8 mouse cellular contexts compared by ENCODE assay signal in the genomic region with DNA sequence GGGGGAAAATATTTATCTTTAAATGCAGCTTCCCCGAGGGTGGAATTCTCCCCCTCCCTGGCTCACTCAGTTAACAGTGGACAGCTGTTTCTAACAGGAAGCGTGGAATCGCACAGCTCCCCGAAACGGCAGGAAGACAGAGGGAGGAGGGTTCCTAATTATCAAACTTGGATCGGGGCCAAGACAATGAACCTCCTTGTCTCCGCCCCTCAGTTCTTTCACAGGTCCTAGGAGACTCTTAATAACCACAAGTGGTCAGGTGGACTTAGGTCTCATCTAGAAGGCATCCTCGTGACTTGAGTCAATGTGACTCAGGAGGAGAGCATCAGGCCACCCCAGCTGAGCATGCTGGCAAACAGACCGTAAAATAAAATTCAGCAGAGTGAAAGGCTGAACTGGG. TPM values are rescaled to one million over a fixed set of nuclear protein-coding genes. Genes with fewer than 3 reads are reported as not detected.
DNase-seq lines count a peak whose midpoint lies in the region; ATAC-seq and TF ChIP-seq lines count a peak whose summit lies in the region.

No protein-coding gene starts in this region.

- intact Hi-C loops in gastrocnemius, postnatal 14 days (cut with DNase I; ENCODE audit: low total_unique reads): loop anchor here (10.0 kb wide), 1 partner anchor 72 kb away; no protein-coding TSS in a partner anchor

- no peak for TF ChIP-seq POLR2A in myocyte (IDR thresholded peaks at IDR 0.05; ENCODE audit: insufficient read length, low read depth)

- no peaks in the 10 kb centered on the region for H3K9me3 ChIP-seq in intestine, embryonic 14.5 days (ENCODE audit: control insufficient read depth, low read length)
- no peaks in the 10 kb centered on the region for H3K9me3 ChIP-seq in liver, embryonic 12.5 days (replicated peaks)

- no peaks in the 10 kb centered on the region for H3K36me3 ChIP-seq in intestine, embryonic 14.5 days (ENCODE audit: control insufficient read depth, insufficient read depth, low read length)
- no peaks in the 10 kb centered on the region for H3K36me3 ChIP-seq in liver, embryonic 12.5 days
- no peaks in the 10 kb centered on the region for H3K36me3 ChIP-seq in myocyte (ENCODE audit: control insufficient read depth, insufficient read depth)

- peak; percentile 45 for DNase-seq in urinary bladder, postnatal 25 days (ENCODE audit: low spot score)
- DNase-seq in urinary bladder, adult 2 months (ENCODE audit: low spot score): no peak
- peak; percentile 39 for DNase-seq in gastrocnemius, postnatal 14 days
- DNase-seq in intestine, embryonic 14.5 days (ENCODE audit: low spot score): peak; percentile 80
- DNase-seq in spleen, postnatal 10 days (ENCODE audit: low spot score in 2 of 2): no peak
- DNase-seq in left cerebral cortex, adult 11 months (ENCODE audit: low spot score): no peak

- peak overlapping the region; percentile 34 for H3K4me2 ChIP-seq in intestine, embryonic 14.5 days (ENCODE audit: low read length)
- peak overlapping the region; percentile 20 for H3K4me2 ChIP-seq in liver, embryonic 12.5 days
- peak overlapping the region; percentile 86 for H3K4me2 ChIP-seq in myocyte (ENCODE audit: low read depth)

- 0 out of 2 replicates have a peak overlapping the region, but pooled peaks have one; percentile 13 for H3K9ac ChIP-seq in intestine, embryonic 14.5 days (ENCODE audit: low read length)
- no peak overlapping the region for H3K9ac ChIP-seq in liver, embryonic 12.5 days

- 3% methylated on average over 9 of the region's 9 CpGs for WGBS in intestine, embryonic 14.5 days
- 17% methylated on average over 9 of the region's 9 CpGs for WGBS in liver, embryonic 12.5 days (ENCODE audit: insufficient replicate concordance)

- peak overlapping the region; percentile 76 for H3K27ac ChIP-seq in intestine, embryonic 14.5 days (ENCODE audit: low read depth)
- no peak overlapping the region for H3K27ac ChIP-seq in liver, embryonic 12.5 days

- H3ac ChIP-seq in myocyte (ENCODE audit: control insufficient read depth, insufficient read length): no peak overlapping the region

- H3K79me2 ChIP-seq in myocyte (ENCODE audit: control insufficient read depth, insufficient read depth): no peaks in the 10 kb centered on the region

- no peak overlapping the region for H3K4me3 ChIP-seq in intestine, embryonic 14.5 days (ENCODE audit: low read depth, low read length)
- H3K4me3 ChIP-seq in liver, embryonic 12.5 days: no peak overlapping the region
- H3K4me3 ChIP-seq in myocyte: no peak overlapping the region

- peak; percentile 88 for ATAC-seq in intestine, embryonic 14.5 days (replicated peaks; ENCODE audit: low FRiP score, low TSS enrichment, low read depth)
- no peak for ATAC-seq in liver, embryonic 12.5 days

- no peaks in the 10 kb centered on the region for H3K27me3 ChIP-seq in intestine, embryonic 14.5 days (replicated peaks; ENCODE audit: control insufficient read depth, insufficient read depth, low read length)
- H3K27me3 ChIP-seq in liver, embryonic 12.5 days (replicated peaks): peaks cover 5% of the 10 kb centered on the region; the same call in 1 of the 2 replicates
- H3K27me3 ChIP-seq in myocyte (ENCODE audit: control insufficient read depth, insufficient read depth, insufficient read length): no peaks in the 10 kb centered on the region

- peaks cover 26% of the 10 kb centered on the region for H3K4me1 ChIP-seq in intestine, embryonic 14.5 days (replicated peaks; ENCODE audit: control insufficient read depth, insufficient read depth, low read length)
- H3K4me1 ChIP-seq in liver, embryonic 12.5 days: peaks cover 36% of the 10 kb centered on the region

TF ChIP-seq in myocyte, 11 proteins besides CTCF, POLR2A, EP300 and RAD21:
- TF ChIP-seq SRF (IDR thresholded peaks at IDR 0.05; ENCODE audit: control insufficient read depth, insufficient read length, low read depth): no peak
- TF ChIP-seq POLR2AphosphoS2 (IDR thresholded peaks at IDR 0.05; ENCODE audit: insufficient read length, low read depth): no peak
- TF ChIP-seq TCF12 (IDR thresholded peaks at IDR 0.05; ENCODE audit: insufficient read depth, poor library complexity, severe bottlenecking): no peak
- no peak for TF ChIP-seq MAX (IDR thresholded peaks at IDR 0.05; ENCODE audit: low read depth)
- no peak for TF ChIP-seq E2F4 (IDR thresholded peaks at IDR 0.05; ENCODE audit: insufficient read depth)
- TF ChIP-seq MYOG (IDR thresholded peaks at IDR 0.05; ENCODE audit: control insufficient read depth in 1 of 3, insufficient read depth in 1 of 3, insufficient read length in 2 of 3, low read depth in 2 of 3): peak in 1 of 3 experiments; percentile 2
- TF ChIP-seq TCF3 (IDR thresholded peaks at IDR 0.05; ENCODE audit: insufficient read length, low read depth): no peak
- peak; percentile 6 to 53 (median 48) for TF ChIP-seq MYOD1 (IDR thresholded peaks at IDR 0.05; ENCODE audit: control insufficient read depth in 1 of 3, insufficient read length in 2 of 3, low read depth in 2 of 3)
- TF ChIP-seq REST (IDR thresholded peaks at IDR 0.05; ENCODE audit: insufficient read depth, insufficient read length): no peak
- peak; percentile 73 for TF ChIP-seq USF1 (IDR thresholded peaks at IDR 0.05; ENCODE audit: low read depth)

RNA-seq across cellular contexts. Expression of gene Rere, which starts 8.7 kb away (rescaled TPM):
- polyA plus RNA-seq in urinary bladder, adult 2 months (2012; rRNA removed): 30.0 and 66.3 TPM in 2 replicates
- total RNA-seq in gastrocnemius, postnatal 14 days (2021): 10 to 100 TPM; 44.4 to 52.1 TPM
- polyA plus RNA-seq in intestine, embryonic 14.5 days (2014; fragmentation: Nextera tagmentation; extraction: Ambion mirVana): 38.0 and 38.1 TPM in 2 replicates
- 11.6 and 12.8 TPM in 2 replicates for polyA plus RNA-seq in liver, embryonic 12.5 days (2016; fragmentation: Nextera tagmentation; extraction: Ambion mirVana)
- 34.0 TPM for polyA plus RNA-seq in myocyte (2012; fragmentation: generic; extraction: Trizol)

RNA-seq across cellular contexts. Expression of gene Eno1, which starts 36.2 kb away (rescaled TPM):
- polyA plus RNA-seq in urinary bladder, adult 2 months (2012; rRNA removed): 340 and 364 TPM in 2 replicates
- 100 to 1,000 TPM; 371 to 430 TPM for total RNA-seq in gastrocnemius, postnatal 14 days (2021)
- 1,930 and 1,939 TPM in 2 replicates for polyA plus RNA-seq in intestine, embryonic 14.5 days (2014; fragmentation: Nextera tagmentation; extraction: Ambion mirVana)
- polyA plus RNA-seq in liver, embryonic 12.5 days (2016; fragmentation: Nextera tagmentation; extraction: Ambion mirVana): 1,241 and 1,342 TPM in 2 replicates
- polyA plus RNA-seq in myocyte (2012; fragmentation: generic; extraction: Trizol): 1,358 TPM

Comparison
In these comparisons a context has a peak if more than half of its experiments do, and no peak if none do; other contexts are left out.
1. DNase-seq: peak in urinary bladder, postnatal 25 days (single experiment), gastrocnemius, postnatal 14 days (single experiment) and intestine, embryonic 14.5 days (single experiment); none in urinary bladder, adult 2 months (single experiment), spleen, postnatal 10 days (0 of 2) and left cerebral cortex, adult 11 months (single experiment).
2. H3K4me2 ChIP-seq: peak in every context shown above with its lines; median percentile 86 in myocyte; 34 in intestine, embryonic 14.5 days; 20 in liver, embryonic 12.5 days.